Mouse (Mus musculus) spleen, adult 12 weeks (tissue): ENCODE measurements around the gene Prl2b1.

Experiments used
- DNase-seq: peaks from one replicate; pipeline ENCODE4 v3.0.0; 2022; ENCODE audit warnings: low spot score

Gene Prl2b1

GRCm38 (mm10) chr13:27390746-27391145, at the start of gene Prl2b1:
TSS of gene Prl2b1 (minus strand) at chr13:27390846.
- no peak for DNase-seq

- DNase-seq = no peak
These were observed 47.9 kb upstream of the Prl2b1 start, which contains the start of gene Prl8a6 for GRCm38 (mm10) chr13:27438588-27438987. TSS of gene Prl8a6 (minus strand) at chr13:27438688.

GRCm38 (mm10) chr13:27433159-27433558, 42.5 kb upstream of the Prl2b1 start:
- no peak for DNase-seq

- DNase-seq = no peak
These were observed 23.0 kb upstream of the Prl2b1 start for GRCm38 (mm10) chr13:27413640-27414039.

- no peak for DNase-seq
These were observed 8.5 kb upstream of the Prl2b1 start for GRCm38 (mm10) chr13:27399061-27399724.

GRCm38 (mm10) chr13:27345373-27345772, 45.3 kb downstream of the Prl2b1 start, which contains the start of gene Prl8a2:
TSS of gene Prl8a2 (plus strand) at chr13:27345673.
- DNase-seq = no peak

- no peak for DNase-seq
These were observed 47.8 kb downstream of the Prl2b1 start for GRCm38 (mm10) chr13:27342733-27343275.

- DNase-seq = no peak
These were observed 55.7 kb downstream of the Prl2b1 start for GRCm38 (mm10) chr13:27334989-27335388.
